Mouse (Mus musculus) hindbrain, embryonic 12.5 days (tissue): ENCODE measurements around the gene Mocs2. TPM values are rescaled to one million over a fixed set of nuclear protein-coding genes. Genes with fewer than 3 reads are reported as not detected.
A peak's percentile ranks its signal among the peaks of the same experiment; 100 is the strongest.

Experiments
- ATAC-seq: fragments of 200-750 bp; cut with Nextera tagmentation; 2 replicates; pipeline ENCODE4 v1.8.0; 2017; ENCODE audit warnings: moderate TSS enrichment; ENCODE audit not compliant: low FRiP score
- H3K27ac ChIP-seq: fragments of 300-500 bp; sonication (generic); 2 replicates; pipeline ENCODE4 v1.5.1; 2016; ENCODE audit warnings: mild to moderate bottlenecking
- H3K27me3 ChIP-seq: fragments of 300-500 bp; sonication (generic); 2 replicates; pipeline ENCODE4 v1.6.1; 2016; ENCODE audit warnings: mild to moderate bottlenecking
- H3K36me3 ChIP-seq: fragments of 300-500 bp; sonication (generic); 2 replicates; pipeline ENCODE4 v1.6.1; 2016; ENCODE audit warnings: mild to moderate bottlenecking
- H3K4me1 ChIP-seq: fragments of 300-500 bp; sonication (generic); 2 replicates; pipeline ENCODE4 v1.6.1; 2016
- H3K4me2 ChIP-seq: fragments of 300-500 bp; sonication (generic); replicated peaks from 2 replicates; pipeline ENCODE4 v1.6.1; 2016; ENCODE audit warnings: mild to moderate bottlenecking
- H3K4me3 ChIP-seq: fragments of 300-500 bp; sonication (generic); 2 replicates; pipeline ENCODE4 v1.5.1; 2016; ENCODE audit warnings: mild to moderate bottlenecking
- H3K9ac ChIP-seq: fragments of 300-500 bp; sonication (generic); 2 replicates; pipeline ENCODE4 v1.6.1; 2016; ENCODE audit warnings: mild to moderate bottlenecking, moderate library complexity
- H3K9me3 ChIP-seq: fragments of 300-500 bp; sonication (generic); replicated peaks from 2 replicates; pipeline ENCODE4 v1.6.1; 2016; ENCODE audit warnings: mild to moderate bottlenecking
- WGBS: fragments of 180-500 bp; shearing (Covaris S2); methylation state at CpG from one replicate; pipeline ENCODE4 v1.1.7; 2016; 5-methylcytosine and 5-hydroxymethylcytosine counted together
- polyA plus RNA-seq: library from polyadenylated mRNA; unstranded; fragments of >200 nt; fragmentation: Nextera tagmentation; extraction: Ambion mirVana; gene quantifications from 2 replicates; pipeline ENCODE4 v1.2.1, GENCODE M21; 2016

Gene Mocs2
- polyA plus RNA-seq, 1 experiment from 2014 or later: 80.4 TPM

DNA sequence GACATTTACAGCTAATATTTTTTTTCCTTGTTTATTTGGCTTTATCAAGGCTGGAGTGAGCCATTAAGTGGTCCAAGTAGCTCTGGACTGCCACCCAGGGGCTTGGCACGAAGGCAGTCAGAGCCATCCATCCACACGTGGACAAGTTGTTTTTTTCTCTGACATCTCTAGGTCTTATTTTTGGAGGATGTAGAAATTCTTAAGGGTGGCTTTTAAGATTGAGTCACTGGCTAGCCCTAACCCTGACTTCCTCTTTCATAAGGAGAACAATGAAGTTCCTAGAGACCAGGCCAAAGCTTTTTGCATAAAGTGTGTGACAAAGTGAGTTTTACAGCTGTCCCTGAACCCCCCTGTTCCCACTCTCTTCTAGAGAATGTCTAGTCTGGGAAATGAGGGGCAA lies 16.5 kb downstream of the Mocs2 start:
- Histone ChIP-seq H3K4me3 (no peak overlapping the region), H3K27ac (no peak overlapping the region), H3K27me3 (no peaks in the 10 kb centered on the region), H3K36me3 (peaks cover 15% of the 10 kb centered on the region; the same call in 1 of the 2 replicates), H3K4me1 (peaks cover 4% of the 10 kb centered on the region; the same call in 1 of the 2 replicates), H3K9ac (no peak overlapping the region), H3K9me3 (no peaks in the 10 kb centered on the region), H3K4me2 (no peak overlapping the region)
- WGBS: 69% methylated on average over 2 of the region's 2 CpGs
- no peak for ATAC-seq

DNA sequence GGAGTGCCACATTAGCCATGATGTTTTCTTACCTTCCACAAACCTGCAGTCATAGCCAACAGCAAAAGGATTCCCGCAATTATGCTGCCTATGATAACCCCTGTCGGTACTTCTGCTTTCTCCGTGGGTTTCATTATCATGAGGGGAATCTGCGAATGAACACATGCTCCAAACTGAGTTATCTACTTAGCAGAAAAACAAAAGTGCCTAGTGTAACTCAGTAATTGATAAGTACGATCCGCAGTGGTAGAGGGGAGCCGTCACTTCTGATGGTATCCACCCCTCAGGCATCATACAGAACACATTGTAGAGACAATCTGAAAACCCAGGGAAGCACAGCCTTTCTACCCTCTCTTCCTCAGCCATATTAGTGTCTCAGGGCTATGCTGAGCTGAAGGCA lies 19.0 kb downstream of the Mocs2 start:
- peaks cover 8% of the 10 kb centered on the region for H3K4me1 ChIP-seq
- no peak overlapping the region for H3K9ac ChIP-seq
- WGBS: 86% methylated on average over 7 of the region's 7 CpGs
- H3K27me3 ChIP-seq: no peaks in the 10 kb centered on the region
- ATAC-seq: no peak
- 0 out of 2 replicates have a peak, but pooled peaks cover 3% of the 10 kb centered on the region for H3K36me3 ChIP-seq
- H3K9me3 ChIP-seq: no peaks in the 10 kb centered on the region
- no peak overlapping the region for H3K27ac ChIP-seq
- no peak overlapping the region for H3K4me2 ChIP-seq
- H3K4me3 ChIP-seq: no peak overlapping the region

DNA sequence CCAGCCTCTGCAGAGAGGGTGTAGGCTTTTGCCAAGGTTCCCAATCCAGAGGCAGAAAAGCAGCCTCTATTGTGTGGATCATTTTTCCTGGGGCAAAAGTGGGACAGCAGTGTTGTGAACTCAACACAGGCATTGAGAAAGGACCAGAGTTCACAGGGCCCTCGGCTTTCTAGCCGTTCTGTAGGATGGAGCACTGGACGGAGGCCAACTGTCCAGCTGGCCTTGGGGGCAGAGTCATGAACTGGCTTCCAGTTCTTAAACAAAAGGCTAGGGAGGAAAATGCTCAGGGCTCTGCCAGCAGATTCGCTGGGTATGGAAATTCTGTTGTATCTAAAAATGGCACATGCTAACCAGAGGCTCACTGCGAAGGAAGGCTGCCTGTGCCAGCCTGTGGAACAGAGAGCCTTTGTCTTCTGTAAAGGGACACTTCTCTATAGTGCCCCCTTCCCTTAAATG lies 20.5 kb downstream of the Mocs2 start:
- H3K27ac ChIP-seq: peak overlapping the region; percentile 14
- peak; percentile 80 for ATAC-seq

DNA sequence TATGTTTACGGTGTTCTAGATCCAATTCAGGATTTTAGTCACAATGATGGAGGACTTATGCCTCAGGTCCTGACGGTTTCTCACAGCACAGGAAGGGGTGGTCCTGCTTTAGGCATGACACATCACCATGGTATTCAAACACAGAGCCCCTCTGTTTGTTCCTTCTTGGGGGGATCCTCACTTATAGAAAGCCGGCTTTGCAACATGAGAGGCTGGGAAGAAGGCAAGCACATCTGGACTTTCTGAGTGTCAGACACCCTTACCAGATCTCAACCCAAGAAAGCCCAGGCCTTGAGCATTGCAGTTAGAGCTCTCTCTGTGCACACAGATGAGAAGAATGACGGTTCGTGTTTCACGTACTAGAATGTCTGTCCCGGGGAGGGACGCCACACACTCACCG lies 21.1 kb downstream of the Mocs2 start:
- no peaks in the 10 kb centered on the region for H3K27me3 ChIP-seq
- no peak overlapping the region for H3K4me3 ChIP-seq
- H3K4me2 ChIP-seq: no peak overlapping the region
- H3K27ac ChIP-seq: peak overlapping the region; percentile 25; the same call in 1 of the 2 replicates
- peak; percentile 46; the same call in 1 of the 2 replicates for ATAC-seq
- peaks cover 8% of the 10 kb centered on the region for H3K4me1 ChIP-seq
- 67% methylated on average over 9 of the region's 9 CpGs for WGBS
- no peaks in the 10 kb centered on the region for H3K36me3 ChIP-seq
- H3K9me3 ChIP-seq: no peaks in the 10 kb centered on the region
- no peak overlapping the region for H3K9ac ChIP-seq

More for the DNA sequence above, 20.5 kb downstream of the Mocs2 start:
- Histone ChIP-seq H3K4me1 (peaks cover 8% of the 10 kb centered on the region), H3K9me3 (no peaks in the 10 kb centered on the region), H3K9ac (no peak overlapping the region), H3K4me2 (no peak overlapping the region), H3K36me3 (0 out of 2 replicates have a peak, but pooled peaks cover 1% of the 10 kb centered on the region), H3K4me3 (no peak overlapping the region), H3K27me3 (no peaks in the 10 kb centered on the region)
- 42% methylated on average over 5 of the region's 5 CpGs for WGBS

DNA sequence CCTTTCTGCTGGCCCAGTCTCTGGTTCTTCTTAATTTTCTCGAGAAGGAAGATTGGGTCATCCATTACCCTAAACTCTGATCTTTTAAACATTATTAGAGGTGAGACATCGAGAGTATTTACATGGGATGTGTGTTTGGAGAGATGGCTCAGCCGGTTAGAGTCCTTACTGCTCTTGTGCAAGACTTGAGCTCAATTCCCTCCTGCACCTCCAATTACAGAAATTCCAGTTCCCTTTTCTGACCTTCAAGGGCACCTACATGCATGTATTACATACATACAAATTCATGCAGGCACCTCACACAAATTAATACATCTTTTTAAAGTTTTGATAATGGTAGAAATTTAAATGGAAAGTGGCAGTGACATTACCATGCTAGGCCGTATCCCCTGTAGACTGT lies 22.5 kb downstream of the Mocs2 start:
- H3K27me3 ChIP-seq: no peaks in the 10 kb centered on the region
- no peak for ATAC-seq
- WGBS: 93% methylated on average over 4 of the region's 4 CpGs
- H3K27ac ChIP-seq: no peak overlapping the region
- H3K9ac ChIP-seq: no peak overlapping the region
- H3K4me1 ChIP-seq: peaks cover 8% of the 10 kb centered on the region
- no peak overlapping the region for H3K4me2 ChIP-seq
- no peaks in the 10 kb centered on the region for H3K36me3 ChIP-seq
- H3K4me3 ChIP-seq: no peak overlapping the region
- H3K9me3 ChIP-seq: no peaks in the 10 kb centered on the region

DNA sequence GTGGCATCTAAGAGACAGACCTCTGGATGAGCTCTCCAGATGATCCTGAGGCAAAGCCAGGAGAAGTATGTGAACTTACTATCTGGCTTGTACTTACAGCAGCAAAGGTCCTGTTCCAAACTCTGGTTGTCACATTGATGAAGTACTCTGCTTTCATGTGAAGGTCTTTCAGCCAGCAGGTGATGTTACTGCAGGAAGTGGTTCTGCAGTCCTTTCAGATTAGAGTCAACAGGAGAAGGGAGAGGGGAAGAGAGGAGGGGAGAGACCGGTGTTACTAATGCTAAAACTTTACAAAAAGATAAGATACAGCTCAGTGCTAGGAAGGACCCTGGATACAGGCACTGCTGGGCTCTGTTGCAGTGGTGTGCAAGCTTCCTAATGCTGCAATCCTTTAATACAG lies 25.3 kb downstream of the Mocs2 start:
- H3K36me3 ChIP-seq: no peaks in the 10 kb centered on the region
- no peaks in the 10 kb centered on the region for H3K27me3 ChIP-seq
- H3K27ac ChIP-seq: no peak overlapping the region
- no peak overlapping the region for H3K4me3 ChIP-seq
- H3K4me2 ChIP-seq: no peak overlapping the region
- H3K9me3 ChIP-seq: no peaks in the 10 kb centered on the region
- ATAC-seq: no peak
- H3K9ac ChIP-seq: no peak overlapping the region
- 80% methylated on average over 1 of the region's 1 CpGs for WGBS
- peaks cover 8% of the 10 kb centered on the region for H3K4me1 ChIP-seq

DNA sequence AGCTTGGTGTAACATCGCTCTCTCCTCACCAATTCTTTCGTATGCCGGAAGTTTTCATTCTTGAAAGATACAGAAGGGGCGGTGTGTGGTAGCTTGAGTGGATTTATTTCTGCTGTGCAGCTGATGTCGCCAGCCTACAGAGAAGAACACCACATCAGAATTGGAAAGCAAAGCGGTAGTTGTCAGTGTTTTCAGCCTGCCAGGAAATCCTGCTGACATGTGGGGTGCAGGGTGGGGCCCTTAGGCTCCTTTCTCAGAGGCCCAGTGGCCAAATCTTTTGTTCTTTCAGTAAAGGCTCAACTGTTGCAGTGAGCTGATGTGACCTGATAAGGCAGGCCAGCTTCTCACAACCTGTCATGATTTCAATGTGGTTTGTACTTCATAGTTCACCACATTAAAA lies 27.8 kb downstream of the Mocs2 start:
- no peaks in the 10 kb centered on the region for H3K27me3 ChIP-seq
- WGBS: 88% methylated on average over 6 of the region's 6 CpGs

DNA sequence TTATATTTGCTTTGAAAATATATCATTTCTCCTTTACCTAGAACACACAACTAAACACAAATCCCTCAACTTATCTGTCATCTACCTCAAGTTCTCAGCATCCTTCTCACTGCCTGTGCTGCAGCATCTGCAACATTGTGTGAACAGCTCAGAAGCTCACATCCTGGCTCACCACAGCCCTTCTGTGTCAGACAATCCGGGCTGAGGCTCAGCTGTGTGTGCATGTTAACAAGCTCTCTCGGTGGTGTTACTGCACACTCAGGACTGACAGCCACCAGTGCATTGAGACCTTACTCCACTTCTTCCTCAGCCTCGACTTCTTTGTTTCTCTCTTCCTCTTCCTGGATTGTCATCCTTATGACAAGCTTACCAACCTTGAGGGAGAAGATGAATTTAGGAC lies 30.9 kb downstream of the Mocs2 start:
- Histone ChIP-seq H3K27me3 (no peaks in the 10 kb centered on the region), H3K4me3 (no peak overlapping the region), H3K27ac (no peak overlapping the region), H3K9me3 (no peaks in the 10 kb centered on the region), H3K36me3 (no peaks in the 10 kb centered on the region), H3K4me2 (no peak overlapping the region), H3K9ac (no peak overlapping the region), H3K4me1 (no peaks in the 10 kb centered on the region)
- 73% methylated on average over 3 of the region's 3 CpGs for WGBS
- no peak for ATAC-seq

More for the DNA sequence above, 27.8 kb downstream of the Mocs2 start:
- Histone ChIP-seq H3K4me2 (no peak overlapping the region), H3K4me3 (no peak overlapping the region), H3K9me3 (no peaks in the 10 kb centered on the region), H3K9ac (no peak overlapping the region), H3K4me1 (peaks cover 1% of the 10 kb centered on the region; the same call in 1 of the 2 replicates), H3K27ac (no peak overlapping the region), H3K36me3 (no peaks in the 10 kb centered on the region)
- no peak for ATAC-seq

DNA sequence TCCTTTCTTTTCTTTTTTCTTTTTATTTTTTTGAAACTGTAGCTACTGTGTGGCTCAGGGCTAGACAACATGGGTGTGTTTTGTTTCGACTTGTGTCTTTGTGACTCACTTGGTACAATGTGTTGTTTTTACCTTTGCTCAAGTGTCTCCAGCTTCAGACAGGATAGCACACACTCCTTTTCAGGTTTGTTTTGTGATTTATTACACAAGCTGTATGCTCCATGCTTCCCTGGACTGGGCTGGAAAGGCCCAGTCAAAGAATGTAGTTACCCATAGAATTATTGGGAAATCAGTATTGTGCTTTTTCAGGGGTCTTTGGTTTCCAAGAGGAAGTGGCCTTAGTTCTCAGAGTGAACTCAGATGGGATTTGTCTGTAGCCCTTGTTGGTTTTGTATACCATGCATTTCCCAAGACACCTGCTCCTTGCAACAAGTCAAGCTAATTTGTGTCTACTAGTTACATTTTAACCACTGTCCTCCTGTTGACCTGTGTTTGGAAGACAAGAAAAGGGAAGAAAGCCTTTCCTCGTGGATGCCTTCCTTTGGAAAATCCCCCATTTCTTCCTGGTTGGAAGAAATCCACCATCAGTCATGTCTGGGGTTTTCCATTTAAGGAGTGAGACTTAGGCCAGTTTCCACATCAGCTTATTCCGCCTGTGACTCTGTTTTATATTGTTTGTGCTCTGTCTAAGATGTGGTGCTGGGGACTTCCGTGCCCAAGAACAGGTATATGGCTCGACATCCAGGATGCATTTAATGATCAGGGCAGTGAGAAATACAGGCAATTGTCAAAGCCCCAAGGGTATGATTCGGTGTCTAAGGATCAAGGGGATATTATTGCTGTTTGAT lies 34.5 kb downstream of the Mocs2 start:
- Histone ChIP-seq H3K27me3 (no peaks in the 10 kb centered on the region), H3K4me2 (no peak overlapping the region), H3K9ac (no peak overlapping the region), H3K36me3 (no peaks in the 10 kb centered on the region), H3K9me3 (no peaks in the 10 kb centered on the region), H3K4me1 (0 out of 2 replicates have a peak, but pooled peaks cover 3% of the 10 kb centered on the region), H3K27ac (no peak overlapping the region), H3K4me3 (no peak overlapping the region)
- WGBS: 61% methylated on average over 6 of the region's 6 CpGs
- ATAC-seq: no peak

DNA sequence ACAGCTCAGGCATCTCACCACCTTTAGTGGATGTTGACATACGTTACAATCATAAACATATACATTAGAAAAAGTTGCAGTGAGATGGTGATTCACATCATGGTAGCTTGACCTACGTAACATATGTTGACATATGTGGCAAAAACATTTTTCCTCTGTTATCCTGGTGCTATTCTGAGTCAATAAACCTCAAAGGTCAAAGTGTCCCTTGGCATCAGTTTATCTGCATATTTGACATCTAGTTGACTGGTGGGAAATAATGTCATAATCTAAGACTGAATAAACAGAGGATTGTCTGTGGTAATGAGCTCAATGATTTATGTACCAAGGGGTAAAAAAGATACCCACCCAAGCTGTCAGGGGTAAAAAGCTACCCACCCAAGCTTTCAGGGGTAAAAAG lies 35.1 kb downstream of the Mocs2 start:
- no peak overlapping the region for H3K9ac ChIP-seq
- H3K4me1 ChIP-seq: 0 out of 2 replicates have a peak, but pooled peaks cover 3% of the 10 kb centered on the region
- no peak overlapping the region for H3K27ac ChIP-seq
- no peak overlapping the region for H3K4me3 ChIP-seq
- H3K9me3 ChIP-seq: no peaks in the 10 kb centered on the region
- WGBS: 82% methylated on average over 2 of the region's 2 CpGs
- H3K36me3 ChIP-seq: no peaks in the 10 kb centered on the region
- no peak overlapping the region for H3K4me2 ChIP-seq
- no peak for ATAC-seq
- no peaks in the 10 kb centered on the region for H3K27me3 ChIP-seq

DNA sequence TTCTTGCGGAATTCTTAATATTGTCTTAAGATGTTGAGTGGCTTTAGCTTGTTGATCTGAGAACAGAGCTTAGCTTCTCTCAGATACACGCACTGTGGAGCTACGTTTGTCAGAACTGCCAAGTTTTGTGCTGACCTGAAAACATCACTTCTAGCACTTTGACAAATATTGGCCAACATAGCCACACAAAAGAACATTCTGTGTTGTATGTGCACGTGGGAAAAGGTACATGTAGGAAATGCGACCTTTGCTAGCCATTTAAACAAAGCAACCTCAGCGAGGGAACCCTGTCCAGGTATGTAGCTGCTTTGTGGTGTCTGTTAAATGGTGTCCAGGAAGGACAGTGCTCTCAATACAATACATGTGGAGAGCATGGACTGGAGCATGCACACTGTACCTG lies 36.0 kb downstream of the Mocs2 start:
- no peak overlapping the region for H3K4me3 ChIP-seq
- no peaks in the 10 kb centered on the region for H3K27me3 ChIP-seq
- no peak overlapping the region for H3K4me2 ChIP-seq
- no peaks in the 10 kb centered on the region for H3K9me3 ChIP-seq
- 0 out of 2 replicates have a peak, but pooled peaks cover 3% of the 10 kb centered on the region for H3K4me1 ChIP-seq
- H3K27ac ChIP-seq: no peak overlapping the region
- no peak overlapping the region for H3K9ac ChIP-seq
- WGBS: 90% methylated on average over 6 of the region's 6 CpGs
- ATAC-seq: no peak
- H3K36me3 ChIP-seq: no peaks in the 10 kb centered on the region

DNA sequence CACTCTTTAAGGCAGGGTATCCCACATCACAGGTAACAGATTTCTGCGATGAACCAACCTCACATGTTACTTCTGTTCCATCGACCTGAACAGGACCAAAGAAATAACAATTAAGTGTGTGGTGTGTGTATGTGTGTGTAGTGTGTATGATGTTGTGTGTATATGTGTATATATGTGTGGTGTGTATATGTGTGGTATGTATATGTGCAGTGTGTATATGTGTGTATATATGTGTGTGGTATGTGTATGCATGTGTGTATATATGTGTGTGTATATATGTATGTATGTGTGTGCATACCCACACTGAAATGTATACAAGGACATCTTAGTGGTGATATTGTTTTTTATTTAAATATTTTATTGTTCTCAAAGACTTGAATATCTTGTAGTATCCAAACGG lies 36.4 kb downstream of the Mocs2 start:
- Histone ChIP-seq H3K9ac (no peak overlapping the region), H3K4me3 (no peak overlapping the region), H3K4me2 (no peak overlapping the region), H3K4me1 (0 out of 2 replicates have a peak, but pooled peaks cover 3% of the 10 kb centered on the region), H3K36me3 (no peaks in the 10 kb centered on the region), H3K9me3 (no peaks in the 10 kb centered on the region), H3K27ac (no peak overlapping the region), H3K27me3 (no peaks in the 10 kb centered on the region)
- 91% methylated on average over 3 of the region's 3 CpGs for WGBS
- no peak for ATAC-seq
